Mouse (Mus musculus): ENCODE measurements at regions not wholly inside any gene's neighbourhood (a gene's known extent, or its start where the extent isn't known, plus 50 kb on each side); places are given as distances from the start of the nearest gene placed in this dataset.

- in situ Hi-C loops (cut with MboI; ENCODE audit: low pct_unique_long_range_greater_than_20kb in 1 of 2, low sequenced_read_pairs in 2 of 2, unreplicated experiment in 1 of 2): no loop called here
These were observed 96.8 kb upstream of the Fam240b start for GRCm38 (mm10) chr13:64594376-64594775.

GRCm38 (mm10) chr13:64573711-64574110, 76.1 kb upstream of the Fam240b start:
- in situ Hi-C loops (cut with MboI; ENCODE audit: low pct_unique_long_range_greater_than_20kb in 1 of 2, low sequenced_read_pairs in 2 of 2, unreplicated experiment in 1 of 2): no loop called here

- in situ Hi-C loops (cut with MboI; ENCODE audit: low pct_unique_long_range_greater_than_20kb in 1 of 2, low sequenced_read_pairs in 2 of 2, unreplicated experiment in 1 of 2): loop anchor here (5.0 to 10.0 kb wide), 2 partner anchors 52 to 124 kb away; no protein-coding TSS in a partner anchor
These were observed 71.3 kb upstream of the Fam240b start for GRCm38 (mm10) chr13:64568876-64569275.

GRCm38 (mm10) chr13:64566966-64567708, 69.5 kb upstream of the Fam240b start:
- in situ Hi-C loops (cut with MboI; ENCODE audit: low pct_unique_long_range_greater_than_20kb in 1 of 2, low sequenced_read_pairs in 2 of 2, unreplicated experiment in 1 of 2): loop anchor here (5.0 to 10.0 kb wide), 2 partner anchors 50 to 122 kb away; no protein-coding TSS in a partner anchor

- in situ Hi-C loops (cut with MboI; ENCODE audit: low pct_unique_long_range_greater_than_20kb in 1 of 2, low sequenced_read_pairs in 2 of 2, unreplicated experiment in 1 of 2): loop anchor here (5.0 to 10.0 kb wide), 2 partner anchors 48 to 121 kb away; no protein-coding TSS in a partner anchor
These were observed 68.2 kb upstream of the Fam240b start for GRCm38 (mm10) chr13:64565791-64566190.

Data from mouse embryonic stem cell (cell line).